Mouse (Mus musculus) midbrain, embryonic 14.5 days (tissue): Measurements from ENCODE around the gene Hamp2. TPM values are rescaled to one million over a fixed set of nuclear protein-coding genes. Genes with fewer than 3 reads are reported as not detected.
"Not testable (repeated sequence)": the region's sequence is repeated elsewhere in the genome, so short reads cannot be mapped to it uniquely, and the experiment has no call there.

Experiments used
- ATAC-seq: fragments of 200-750 bp; cut with Nextera tagmentation; 2 replicates; pipeline ENCODE4 v1.8.0; 2017; ENCODE audit warnings: moderate number of reproducible peaks, moderate library complexity; ENCODE audit not compliant: low FRiP score, low TSS enrichment
- DNase-seq: peaks from one replicate; pipeline ENCODE4 v3.0.0-alpha.2; 2015
- H3K27ac ChIP-seq: fragments of 300-500 bp; sonication (generic); replicated peaks from 2 replicates; pipeline ENCODE4 v1.5.1; 2014; ENCODE audit warnings: mild to moderate bottlenecking, low read depth, low read length, moderate library complexity
- H3K27me3 ChIP-seq: fragments of 300-500 bp; sonication (generic); 2 replicates; pipeline ENCODE4 v1.6.1; 2014; ENCODE audit warnings: low read length, control low read depth, mixed read lengths; ENCODE audit not compliant: control insufficient read depth, insufficient read depth
- H3K36me3 ChIP-seq: fragments of 300-500 bp; sonication (generic); 2 replicates; pipeline ENCODE4 v1.6.1; 2014; ENCODE audit warnings: low read length, control low read depth; ENCODE audit not compliant: control insufficient read depth, insufficient read depth
- H3K4me1 ChIP-seq: fragments of 300-500 bp; sonication (generic); 2 replicates; pipeline ENCODE4 v1.6.1; 2014; ENCODE audit warnings: mild to moderate bottlenecking, antibody characterized with exemption, low read length, control low read depth; ENCODE audit not compliant: control insufficient read depth, insufficient read depth
- H3K4me2 ChIP-seq: fragments of 300-500 bp; sonication (generic); 2 replicates; pipeline ENCODE4 v1.6.1; 2014; ENCODE audit warnings: mild to moderate bottlenecking, low read length, moderate library complexity
- H3K4me3 ChIP-seq: fragments of 300-500 bp; sonication (generic); replicated peaks from 2 replicates; pipeline ENCODE4 v1.5.1; 2014; ENCODE audit warnings: low read depth, low read length
- H3K9ac ChIP-seq: fragments of 300-500 bp; sonication (generic); replicated peaks from 2 replicates; pipeline ENCODE4 v1.6.1; 2014; ENCODE audit warnings: mild to moderate bottlenecking, low read length, moderate library complexity
- H3K9me3 ChIP-seq: fragments of 300-500 bp; sonication (generic); 2 replicates; pipeline ENCODE4 v1.6.1; 2016; ENCODE audit warnings: low read length, control low read depth, mixed read lengths; ENCODE audit not compliant: control insufficient read depth
- WGBS: fragments of 180-500 bp; shearing (Covaris S2); extraction: QIAGEN DNeasy Blood & Tissue Kit; methylation state at CpG from one replicate; pipeline ENCODE4 v1.1.7; 2014; 5-methylcytosine and 5-hydroxymethylcytosine counted together
- polyA plus RNA-seq: library from polyadenylated mRNA; unstranded; fragments of >200 nt; fragmentation: Nextera tagmentation; extraction: Ambion mirVana; gene quantifications from 2 replicates; pipeline ENCODE4 v1.2.1, GENCODE M21; 2014

The Hamp2 gene
- polyA plus RNA-seq: not detected in 2 replicates

DNA sequence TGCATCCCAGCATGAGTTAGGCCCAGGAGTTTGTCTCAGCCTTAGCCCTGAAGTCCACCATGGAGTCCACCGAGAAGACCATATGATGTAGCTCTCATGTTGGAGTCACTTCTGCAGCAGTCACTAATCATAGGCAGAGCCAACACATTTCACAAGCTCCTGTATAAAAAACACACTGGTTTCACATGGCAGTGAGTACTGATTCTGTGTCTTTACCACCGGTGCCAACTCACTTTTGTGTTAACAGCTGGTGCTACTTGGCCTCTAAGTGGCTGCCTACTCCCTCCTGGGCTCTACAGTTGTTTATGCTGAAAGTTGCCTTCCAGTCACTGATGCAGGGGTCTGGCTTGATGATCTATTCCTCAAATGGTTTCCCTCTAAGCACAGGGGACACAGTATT lies at the start of gene Hamp2:
Gene Hamp2 (minus strand): TSS at position 101 of the 400 bp plus-strand sequence.
- H3K27ac ChIP-seq, H3K36me3 ChIP-seq, H3K9ac ChIP-seq, H3K4me1 ChIP-seq, ATAC-seq, H3K27me3 ChIP-seq, H3K9me3 ChIP-seq, H3K4me2 ChIP-seq, DNase-seq, H3K4me3 ChIP-seq: not testable (repeated sequence)
- 79% methylated on average over 2 of the region's 2 CpGs for WGBS

- WGBS: under 1% methylated on average over 37 of the region's 37 CpGs
- H3K4me3 ChIP-seq: peak within 1 kb of the TSS; percentile 24
- ATAC-seq (peak; percentile 78), DNase-seq (peak; percentile 84)
- H3K9me3 ChIP-seq: no peaks in the 10 kb centered on the region
- 0 out of 2 replicates have a peak within 1 kb of the TSS, but pooled peaks have one; percentile 23 for H3K9ac ChIP-seq
- peaks cover 9% of the 10 kb centered on the region; the same call in 1 of the 2 replicates for H3K4me1 ChIP-seq
- no peaks in the 10 kb centered on the region for H3K36me3 ChIP-seq
- H3K27ac ChIP-seq: no peak within 1 kb of the TSS
- peak within 1 kb of the TSS; percentile 51 for H3K4me2 ChIP-seq
- peaks cover 21% of the 10 kb centered on the region for H3K27me3 ChIP-seq
Measured at GRCm38 (mm10) chr7:30973501-30974289, 49.2 kb upstream of the Hamp2 start, which contains the start of gene Fam187b. Gene Fam187b (plus strand): TSS chr7:30973790.

GRCm38 (mm10) chr7:30973251-30973500 lies 48.7 kb upstream of the Hamp2 start, which contains the start of gene Lsr:
Gene Lsr (minus strand): TSS chr7:30973464.
- no peaks in the 10 kb centered on the region for H3K36me3 ChIP-seq
- H3K9me3 ChIP-seq: no peaks in the 10 kb centered on the region
- ATAC-seq (peak; percentile 53; the same call in 1 of the 2 replicates), DNase-seq (no peak)
- H3K27me3 ChIP-seq: peaks cover 21% of the 10 kb centered on the region
- 0 out of 2 replicates have a peak within 1 kb of the TSS, but pooled peaks have one; percentile 23 for H3K9ac ChIP-seq
- peak within 1 kb of the TSS; percentile 24 for H3K4me3 ChIP-seq
- no peak within 1 kb of the TSS for H3K27ac ChIP-seq
- peaks cover 9% of the 10 kb centered on the region; the same call in 1 of the 2 replicates for H3K4me1 ChIP-seq
- under 1% methylated on average over 19 of the region's 19 CpGs for WGBS
- H3K4me2 ChIP-seq: peak within 1 kb of the TSS; percentile 51

DNA sequence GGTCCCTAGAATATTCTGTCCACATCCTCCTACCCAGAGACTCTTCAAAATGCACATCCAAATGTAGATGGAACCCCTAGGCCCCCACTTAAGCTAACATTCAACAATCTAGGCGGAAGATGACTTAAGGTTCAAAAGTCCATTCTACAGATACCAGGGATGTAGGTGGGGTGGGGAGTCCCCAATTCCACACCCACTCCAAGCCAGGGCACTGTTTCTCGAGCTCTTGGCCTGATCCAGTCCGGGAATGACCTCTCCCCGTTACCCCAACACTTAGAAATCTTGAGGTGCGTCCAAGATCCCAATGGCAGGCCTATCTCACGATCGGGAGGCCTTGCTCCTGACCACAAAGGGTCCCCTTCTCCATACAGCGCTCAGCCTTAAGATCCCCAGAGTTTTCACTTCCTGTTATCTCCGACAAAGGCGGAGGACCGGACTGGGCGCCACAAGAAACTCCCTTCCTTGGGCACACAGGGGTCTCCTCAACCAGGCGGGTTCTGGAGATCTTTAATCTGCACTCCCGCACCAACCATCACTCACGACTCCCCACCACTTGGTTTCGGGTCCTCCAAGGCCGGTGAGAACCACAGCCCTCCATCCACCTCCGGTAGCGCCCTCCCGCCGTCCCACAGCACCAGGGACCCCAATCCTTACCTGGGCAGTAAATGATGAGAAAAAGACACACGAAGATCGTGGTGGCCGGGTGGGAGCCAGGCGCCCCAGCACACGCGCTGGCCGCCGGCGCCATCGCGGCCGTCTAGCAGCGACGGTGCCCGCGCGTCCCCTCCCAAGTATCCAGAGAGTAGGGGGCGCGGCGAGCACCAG lies 48.2 kb upstream of the Hamp2 start:
- Histone ChIP-seq H3K4me2 (peak overlapping the region; percentile 51), H3K27me3 (peaks cover 21% of the 10 kb centered on the region), H3K27ac (no peak overlapping the region), H3K9me3 (no peaks in the 10 kb centered on the region), H3K9ac (no peak overlapping the region), H3K36me3 (no peaks in the 10 kb centered on the region), H3K4me3 (peak overlapping the region; percentile 24), H3K4me1 (peaks cover 9% of the 10 kb centered on the region; the same call in 1 of the 2 replicates)
- no peak for ATAC-seq
- no peak for DNase-seq
- WGBS: 4% methylated on average over 41 of the region's 41 CpGs

- H3K4me1 ChIP-seq: peaks cover 9% of the 10 kb centered on the region; the same call in 1 of the 2 replicates
- no peak overlapping the region for H3K9ac ChIP-seq
- no peak for DNase-seq
- H3K36me3 ChIP-seq: no peaks in the 10 kb centered on the region
- ATAC-seq: no peak
- H3K9me3 ChIP-seq: no peaks in the 10 kb centered on the region
- no peak overlapping the region for H3K4me2 ChIP-seq
- peaks cover 21% of the 10 kb centered on the region for H3K27me3 ChIP-seq
- no peak overlapping the region for H3K27ac ChIP-seq
- WGBS: 92% methylated on average over 15 of the region's 15 CpGs
- no peak overlapping the region for H3K4me3 ChIP-seq
Measured at GRCm38 (mm10) chr7:30971901-30972300, 47.4 kb upstream of the Hamp2 start.

GRCm38 (mm10) chr7:30969174-30969573 lies 44.7 kb upstream of the Hamp2 start:
- WGBS: 88% methylated on average over 4 of the region's 4 CpGs
- H3K4me1 ChIP-seq: peaks cover 9% of the 10 kb centered on the region; the same call in 1 of the 2 replicates
- no peak overlapping the region for H3K9ac ChIP-seq
- no peak for ATAC-seq
- peaks cover 21% of the 10 kb centered on the region for H3K27me3 ChIP-seq
- no peaks in the 10 kb centered on the region for H3K9me3 ChIP-seq
- H3K4me2 ChIP-seq: no peak overlapping the region
- no peaks in the 10 kb centered on the region for H3K36me3 ChIP-seq
- no peak overlapping the region for H3K4me3 ChIP-seq
- no peak overlapping the region for H3K27ac ChIP-seq
- no peak for DNase-seq

DNA sequence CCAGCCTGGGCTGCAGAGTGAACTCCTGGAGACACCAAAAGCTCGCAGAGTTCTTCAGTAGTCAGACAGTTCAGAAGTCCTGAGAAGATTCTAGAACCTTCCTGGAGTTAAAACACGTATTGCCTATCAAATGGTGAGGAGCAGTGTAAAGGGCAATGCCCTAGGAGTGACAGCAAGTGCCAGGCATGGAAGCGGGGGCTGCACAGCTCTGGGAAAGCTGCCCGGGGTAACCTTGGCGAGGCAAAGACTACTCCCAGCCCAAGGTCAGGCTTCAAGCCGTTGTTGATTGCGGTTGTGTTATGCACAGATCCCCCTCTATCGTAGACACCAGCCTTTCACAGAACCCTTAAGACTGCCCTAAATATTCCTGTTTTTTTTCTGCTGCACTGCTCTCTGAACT lies 44.1 kb upstream of the Hamp2 start:
- ATAC-seq (no peak), DNase-seq (no peak)
- no peak overlapping the region for H3K27ac ChIP-seq
- no peak overlapping the region for H3K9ac ChIP-seq
- H3K9me3 ChIP-seq: no peaks in the 10 kb centered on the region
- 91% methylated on average over 8 of the region's 8 CpGs for WGBS
- H3K36me3 ChIP-seq: no peaks in the 10 kb centered on the region
- no peak overlapping the region for H3K4me2 ChIP-seq
- H3K27me3 ChIP-seq: peaks cover 20% of the 10 kb centered on the region
- H3K4me3 ChIP-seq: no peak overlapping the region
- H3K4me1 ChIP-seq: peaks cover 4% of the 10 kb centered on the region; the same call in 1 of the 2 replicates

DNA sequence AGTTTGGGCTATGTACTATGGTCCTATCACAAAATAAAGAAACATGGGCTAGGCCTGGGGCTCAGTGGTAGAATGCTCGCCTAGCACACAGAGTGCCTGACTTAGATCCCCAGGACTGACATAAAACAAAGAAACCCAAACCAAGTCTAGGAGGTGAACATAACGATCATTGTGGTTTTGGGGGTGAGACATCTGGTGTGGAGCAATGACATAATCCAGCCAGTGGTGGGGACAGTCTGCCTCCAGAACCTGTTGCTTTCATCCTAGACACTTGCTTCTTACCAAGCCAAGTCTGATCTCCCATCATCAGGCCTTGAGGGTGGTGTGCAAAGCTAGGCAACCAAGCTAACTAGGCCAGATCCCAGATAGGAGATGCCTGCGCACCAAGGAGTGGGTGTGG lies 42.2 kb upstream of the Hamp2 start:
- ATAC-seq (no peak), DNase-seq (no peak)
- no peak overlapping the region for H3K4me3 ChIP-seq
- H3K4me1 ChIP-seq: no peaks in the 10 kb centered on the region
- 94% methylated on average over 3 of the region's 3 CpGs for WGBS
- H3K9me3 ChIP-seq: no peaks in the 10 kb centered on the region
- no peak overlapping the region for H3K9ac ChIP-seq
- H3K4me2 ChIP-seq: no peak overlapping the region
- no peaks in the 10 kb centered on the region for H3K36me3 ChIP-seq
- H3K27ac ChIP-seq: no peak overlapping the region
- peaks cover under 1% of the 10 kb centered on the region; the same call in 1 of the 2 replicates for H3K27me3 ChIP-seq
